In the genomic region with DNA sequence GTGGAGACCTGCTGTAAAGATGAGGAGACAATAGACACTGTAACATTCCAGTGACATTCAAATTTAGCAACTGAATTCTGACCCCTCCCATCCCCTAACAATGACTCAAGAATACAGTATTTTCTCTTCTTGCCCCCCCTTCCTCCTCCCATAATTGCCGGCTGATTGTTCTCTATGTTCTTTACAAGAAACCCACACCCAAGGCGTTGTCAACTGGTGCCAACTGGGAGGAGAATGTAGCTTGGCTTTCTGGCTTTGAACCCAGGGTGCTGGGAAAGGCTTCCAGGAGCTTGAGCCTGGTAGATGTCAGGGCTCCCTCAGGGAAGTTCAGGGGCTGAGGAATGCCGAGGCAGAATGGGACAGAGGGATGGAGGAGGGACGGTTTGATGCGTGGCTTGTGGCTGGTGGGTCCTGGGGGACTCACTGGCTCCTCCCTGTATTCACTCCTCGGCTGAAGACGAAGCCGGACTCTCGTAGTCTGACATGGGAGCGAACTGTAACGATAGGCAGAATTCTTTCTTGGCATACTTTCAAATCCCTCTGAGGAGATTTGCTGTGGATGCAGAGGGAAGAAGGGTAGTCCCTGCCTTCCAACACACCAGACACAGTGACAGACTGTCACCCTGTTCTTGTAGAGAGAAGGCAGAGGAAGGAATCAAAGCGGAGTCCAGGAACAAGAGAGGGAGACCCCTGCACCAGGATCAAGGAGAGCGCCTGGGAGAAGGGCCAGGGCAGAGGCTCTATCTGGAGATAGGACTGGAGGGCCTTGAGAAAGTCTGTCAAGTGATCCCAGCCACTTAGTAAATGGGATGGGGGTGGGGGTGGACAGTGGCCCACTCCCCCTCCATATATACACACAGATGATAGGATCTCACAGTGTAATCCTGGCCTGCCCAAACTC, we compare ENCODE assay signal across 9 mouse cellular contexts. TPM values are rescaled to one million over a fixed set of nuclear protein-coding genes. Genes with fewer than 3 reads are reported as not detected.
DNase-seq lines count a peak whose midpoint lies in the region; ATAC-seq and TF ChIP-seq lines count a peak whose summit lies in the region.
"Had no signal": no experiment of that assay in that cellular context is flagged by ENCODE, and none has a peak within 500 bp of the region (broad histone marks: within the 10 kb centered on the region; RNA-seq: fewer than 3 reads in every experiment).

No protein-coding gene starts in this region.

- no peaks in the 10 kb centered on the region for H3K79me2 ChIP-seq in liver, adult 2 months (ENCODE audit: control insufficient read depth, insufficient read depth, low read length)

- peaks cover 2% of the 10 kb centered on the region; the same call in 1 of the 2 replicates for H3K4me1 ChIP-seq in liver, adult 2 months (ENCODE audit: control insufficient read depth, insufficient read depth, low read length)
- H3K4me1 ChIP-seq in liver, embryonic 11.5 days (replicated peaks; ENCODE audit: control insufficient read depth, insufficient read depth, low read length): no peaks in the 10 kb centered on the region
- peaks cover 30% of the 10 kb centered on the region for H3K4me1 ChIP-seq in heart, embryonic 10.5 days
- peaks cover 37% of the 10 kb centered on the region for H3K4me1 ChIP-seq in limb, embryonic 10.5 days

- no peak for DNase-seq in liver, adult 2 months (ENCODE audit: extremely low read depth, low read depth, low spot score)
- DNase-seq in liver, embryonic 11.5 days (ENCODE audit: low spot score): no peak
- DNase-seq in cerebellum, postnatal 14 days: peak; percentile 55 to 66
- DNase-seq in heart, embryonic 10.5 days (ENCODE audit: low spot score): no peak
- DNase-seq in limb, embryonic 10.5 days (ENCODE audit: low spot score): no peak
- no peak for DNase-seq in thymus, postnatal 25 days
- DNase-seq in c-Kit-positive CD71-positive TER-119-positive erythroid progenitor cells, embryonic 14.5 days (ENCODE audit: low spot score): no peak
- no peak for DNase-seq in layer of hippocampus, postnatal 36 days

- H3K27me3 ChIP-seq in liver, adult 2 months (ENCODE audit: control insufficient read depth, insufficient read depth, low read length): no peaks in the 10 kb centered on the region
- no peaks in the 10 kb centered on the region for H3K27me3 ChIP-seq in liver, embryonic 11.5 days (replicated peaks; ENCODE audit: control insufficient read depth, insufficient read depth, low read length)
- H3K27me3 ChIP-seq in heart, embryonic 10.5 days (ENCODE audit: insufficient read depth, poor library complexity, severe bottlenecking): no peaks in the 10 kb centered on the region
- no peaks in the 10 kb centered on the region for H3K27me3 ChIP-seq in limb, embryonic 10.5 days (ENCODE audit: low read depth, poor library complexity, severe bottlenecking)

- TF ChIP-seq CTCF in liver, adult 2 months (IDR thresholded peaks at IDR 0.05; ENCODE audit: low read depth, low read length): no peak

- no peak overlapping the region for H3K4me2 ChIP-seq in liver, embryonic 11.5 days

- no peak for TF ChIP-seq POLR2A in liver, adult 2 months (IDR thresholded peaks at IDR 0.05; ENCODE audit: extremely low read depth, insufficient read depth, low read length)

- no peaks in the 10 kb centered on the region for H3K9me3 ChIP-seq in liver, embryonic 11.5 days (ENCODE audit: control insufficient read depth, low read length)
- no peaks in the 10 kb centered on the region for H3K9me3 ChIP-seq in heart, embryonic 10.5 days
- no peaks in the 10 kb centered on the region for H3K9me3 ChIP-seq in limb, embryonic 10.5 days (replicated peaks)
- H3K9me3 ChIP-seq: G1E had no signal

- ATAC-seq in liver, embryonic 11.5 days (replicated peaks; ENCODE audit: low FRiP score): no peak

- peaks cover 29% of the 10 kb centered on the region for H3K36me3 ChIP-seq in liver, adult 2 months (ENCODE audit: control insufficient read depth, insufficient read depth, low read length)
- peaks cover 12% of the 10 kb centered on the region for H3K36me3 ChIP-seq in liver, embryonic 11.5 days (ENCODE audit: control insufficient read depth, insufficient read depth, low read length)
- H3K36me3 ChIP-seq in heart, embryonic 10.5 days: peaks cover 70% of the 10 kb centered on the region
- H3K36me3 ChIP-seq in limb, embryonic 10.5 days: peaks cover 73% of the 10 kb centered on the region
- H3K36me3 ChIP-seq: G1E had no signal

- H3K27ac ChIP-seq in liver, adult 2 months (replicated peaks; ENCODE audit: insufficient read depth, low read depth, low read length): 0 out of 2 replicates have a peak overlapping the region, but pooled peaks have one; percentile 29
- H3K27ac ChIP-seq in liver, embryonic 11.5 days (ENCODE audit: low read depth, low read length): no peak overlapping the region
- H3K27ac ChIP-seq in heart, embryonic 10.5 days: peak overlapping the region; percentile 73
- H3K27ac ChIP-seq in limb, embryonic 10.5 days: peak overlapping the region; percentile 93

- H3K4me3 ChIP-seq in liver, adult 2 months (ENCODE audit: insufficient read depth, low read depth, low read length): no peak overlapping the region
- H3K4me3 ChIP-seq in liver, embryonic 11.5 days (ENCODE audit: low read depth, low read length): no peak overlapping the region
- H3K4me3 ChIP-seq in heart, embryonic 10.5 days: no peak overlapping the region
- 0 out of 2 replicates have a peak overlapping the region, but pooled peaks have one; percentile 23 for H3K4me3 ChIP-seq in limb, embryonic 10.5 days

- no peak overlapping the region for H3K9ac ChIP-seq in liver, adult 2 months (ENCODE audit: low read depth, low read length)
- H3K9ac ChIP-seq in liver, embryonic 11.5 days (ENCODE audit: low read depth, low read length): no peak overlapping the region

- 83% methylated on average over 13 of the region's 13 CpGs for WGBS in liver, adult 2 months
- 69% methylated on average over 13 of the region's 13 CpGs for WGBS in liver, embryonic 11.5 days
- WGBS in heart, embryonic 10.5 days: 47% methylated on average over 13 of the region's 13 CpGs
- 62% methylated on average over 13 of the region's 13 CpGs for WGBS in limb, embryonic 10.5 days

RNA-seq across cellular contexts. Expression of a gene that starts 8.7 kb away (rescaled TPM):
- total RNA-seq in liver, adult 2 months (2014; rRNA removed): 15.3 and 17.9 TPM in 2 replicates
- polyA plus RNA-seq in liver, adult 2 months (2012; rRNA removed): 11.6 and 14.4 TPM in 2 replicates
- polyA plus RNA-seq in liver, embryonic 11.5 days (2014; fragmentation: Nextera tagmentation; extraction: Ambion mirVana): 151 and 170 TPM in 2 replicates
- polyA plus RNA-seq in heart, embryonic 10.5 days (2016; fragmentation: Nextera tagmentation; extraction: Ambion mirVana): 112 and 160 TPM in 2 replicates
- 225 and 232 TPM in 2 replicates for polyA plus RNA-seq in limb, embryonic 10.5 days (2016; fragmentation: Nextera tagmentation; extraction: Ambion mirVana)
- 1 to 10 TPM; 1.4 to 2.1 TPM for total RNA-seq in layer of hippocampus, postnatal 36 days (2021)

RNA-seq across cellular contexts. Expression of a gene that starts 29.8 kb away (rescaled TPM):
- total RNA-seq in liver, adult 2 months (2014; rRNA removed): 12.8 and 20.7 TPM in 2 replicates
- 27.2 and 34.5 TPM in 2 replicates for polyA plus RNA-seq in liver, adult 2 months (2012; rRNA removed)
- 4.7 and 6.7 TPM in 2 replicates for polyA plus RNA-seq in liver, embryonic 11.5 days (2014; fragmentation: Nextera tagmentation; extraction: Ambion mirVana)
- polyA plus RNA-seq in heart, embryonic 10.5 days (2016; fragmentation: Nextera tagmentation; extraction: Ambion mirVana): 16.4 and 16.9 TPM in 2 replicates
- polyA plus RNA-seq in limb, embryonic 10.5 days (2016; fragmentation: Nextera tagmentation; extraction: Ambion mirVana): 22.7 and 24.2 TPM in 2 replicates
- 1 to 10 TPM; 6.3 to 7.0 TPM for total RNA-seq in layer of hippocampus, postnatal 36 days (2021)
- polyA plus RNA-seq: G1E had no signal

RNA-seq across cellular contexts. Expression of a gene that starts 45.5 kb away (rescaled TPM):
- total RNA-seq in liver, adult 2 months (2014; rRNA removed): 61.4 and 82.8 TPM in 2 replicates
- 105 and 116 TPM in 2 replicates for polyA plus RNA-seq in liver, adult 2 months (2012; rRNA removed)
- polyA plus RNA-seq in liver, embryonic 11.5 days (2014; fragmentation: Nextera tagmentation; extraction: Ambion mirVana): 18.8 and 23.9 TPM in 2 replicates
- polyA plus RNA-seq in heart, embryonic 10.5 days (2016; fragmentation: Nextera tagmentation; extraction: Ambion mirVana): 36.6 and 42.9 TPM in 2 replicates
- 55.2 and 57.3 TPM in 2 replicates for polyA plus RNA-seq in limb, embryonic 10.5 days (2016; fragmentation: Nextera tagmentation; extraction: Ambion mirVana)
- total RNA-seq in layer of hippocampus, postnatal 36 days (2021): 10 to 100 TPM; 13.7 to 14.1 TPM

Comparison
In these comparisons a context has a peak if more than half of its experiments do, and no peak if none do; other contexts are left out.
1. DNase-seq: peak in cerebellum, postnatal 14 days (2 of 2); none in liver, adult 2 months (single experiment), liver, embryonic 11.5 days (single experiment), heart, embryonic 10.5 days (single experiment), limb, embryonic 10.5 days (single experiment), thymus, postnatal 25 days (single experiment), c-Kit-positive CD71-positive TER-119-positive erythroid progenitor cells, embryonic 14.5 days (single experiment) and layer of hippocampus, postnatal 36 days (0 of 2).